Mouse (Mus musculus): ENCODE results near the gene Rnf148.

DNA sequence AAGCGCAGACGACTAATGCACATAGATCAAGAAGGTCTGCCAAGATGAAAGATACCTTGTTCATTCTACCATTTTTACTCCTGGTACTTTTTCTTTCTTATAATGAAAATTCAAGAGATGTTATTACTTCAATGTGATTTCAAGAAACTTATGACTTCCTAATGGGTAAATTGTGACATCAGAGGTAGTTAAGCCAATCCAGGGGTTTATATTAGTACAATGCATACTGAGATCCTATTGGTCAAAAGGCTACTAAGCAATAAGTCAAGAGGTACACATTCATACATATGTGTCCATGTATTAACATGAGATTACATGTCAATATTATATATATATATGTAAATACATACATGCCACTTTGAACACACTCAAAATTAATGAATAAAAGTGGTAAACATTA lies at the start of gene Rnf148:
- no peak for TF ChIP-seq CTCF (IDR thresholded peaks at IDR 0.05; ENCODE audit: insufficient read depth, low read depth, low read length)
- no peak for TF ChIP-seq POLR2A (IDR thresholded peaks at IDR 0.05; ENCODE audit: insufficient read depth, low read depth, low read length)

All from olfactory bulb, adult 2 months (tissue).